Comparison of ENCODE assay signal across 22 mouse cellular contexts in the genomic region with DNA sequence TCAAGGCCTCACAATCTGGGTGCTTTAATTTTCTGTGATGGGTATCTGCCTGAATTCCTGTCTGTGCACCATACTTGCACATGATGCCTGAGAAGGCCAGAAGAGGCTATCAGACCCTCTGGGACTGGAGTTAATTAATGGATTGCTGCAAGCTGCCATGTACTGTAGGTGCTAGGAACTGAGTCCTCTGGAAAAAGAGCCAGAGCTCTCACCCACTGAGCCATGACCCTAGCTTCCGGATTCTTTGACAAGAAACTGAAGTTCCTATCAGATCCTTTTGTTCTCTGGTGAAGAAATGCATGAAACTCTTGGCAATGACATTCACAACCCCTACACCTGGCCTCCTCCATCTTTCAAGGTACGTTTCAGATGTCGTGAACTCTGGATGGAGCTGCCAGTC. TPM values are rescaled to one million over a fixed set of nuclear protein-coding genes. Genes with fewer than 3 reads are reported as not detected.
DNase-seq lines count a peak whose midpoint lies in the region; ATAC-seq and TF ChIP-seq lines count a peak whose summit lies in the region.
"Had no signal": no experiment of that assay in that cellular context is flagged by ENCODE, and none has a peak within 500 bp of the region (broad histone marks: within the 10 kb centered on the region; RNA-seq: fewer than 3 reads in every experiment).

No protein-coding gene starts in this region.

- peaks cover 52% of the 10 kb centered on the region for H3K4me1 ChIP-seq in forebrain, embryonic 10.5 days
- peaks cover 20% of the 10 kb centered on the region for H3K4me1 ChIP-seq in forebrain, embryonic 16.5 days (replicated peaks; ENCODE audit: control insufficient read depth, insufficient read depth, low read length)
- H3K4me1 ChIP-seq in kidney, embryonic 16.5 days (ENCODE audit: insufficient read depth, low read length): peaks cover 49% of the 10 kb centered on the region
- H3K4me1 ChIP-seq in G1E (ENCODE audit: insufficient read depth, low read depth, low read length): peaks cover 85% of the 10 kb centered on the region
- H3K4me1 ChIP-seq in liver, embryonic 14.5 days (replicated peaks; ENCODE audit: control insufficient read depth in 2 of 2, insufficient read depth in 2 of 2, low read length in 1 of 2): peaks cover 64 to 77% of the 10 kb centered on the region in 2 experiments

- H3K27ac ChIP-seq in forebrain, embryonic 10.5 days: peak overlapping the region; percentile 31
- H3K27ac ChIP-seq in forebrain, embryonic 16.5 days (ENCODE audit: low read length): no peak overlapping the region
- H3K27ac ChIP-seq in kidney, embryonic 16.5 days (ENCODE audit: low read length): peak overlapping the region; percentile 66
- H3K27ac ChIP-seq in liver, embryonic 14.5 days: peak overlapping the region; percentile 99
- H3K27ac ChIP-seq: embryonic facial prominence, embryonic 12.5 days; stomach, embryonic 15.5 days had no signal

- H3K4me2 ChIP-seq in forebrain, embryonic 16.5 days (ENCODE audit: low read length): no peak overlapping the region
- H3K4me2 ChIP-seq in kidney, embryonic 16.5 days (replicated peaks; ENCODE audit: low read depth, low read length): no peak overlapping the region
- H3K4me2 ChIP-seq in liver, embryonic 14.5 days (ENCODE audit: low read depth): peak overlapping the region; percentile 100
- H3K4me2 ChIP-seq: embryonic facial prominence, embryonic 12.5 days; stomach, embryonic 15.5 days had no signal

- ATAC-seq in forebrain, embryonic 16.5 days: no peak
- ATAC-seq in kidney, embryonic 16.5 days (ENCODE audit: low FRiP score, low TSS enrichment): no peak
- no peak for ATAC-seq in G1E (ENCODE audit: extremely low read depth, insufficient number of reproducible peaks, low FRiP score, poor library complexity, severe bottlenecking)
- ATAC-seq in liver, embryonic 14.5 days (ENCODE audit: insufficient read depth): no peak
- ATAC-seq: inflammation-experienced regulatory T-cells, adult 6 months; lung, postnatal 0 days had no signal

- H3K27me3 ChIP-seq in forebrain, embryonic 10.5 days (ENCODE audit: poor library complexity, severe bottlenecking): peaks cover 25% of the 10 kb centered on the region
- H3K27me3 ChIP-seq in forebrain, embryonic 16.5 days (replicated peaks; ENCODE audit: control insufficient read depth, insufficient read depth, low read length): no peaks in the 10 kb centered on the region
- no peaks in the 10 kb centered on the region for H3K27me3 ChIP-seq in kidney, embryonic 16.5 days (ENCODE audit: insufficient read depth, low read length)
- no peaks in the 10 kb centered on the region for H3K27me3 ChIP-seq in G1E (ENCODE audit: insufficient read depth, low read length)
- H3K27me3 ChIP-seq in liver, embryonic 14.5 days (ENCODE audit: control insufficient read depth, insufficient read depth, low read length): no peaks in the 10 kb centered on the region
- H3K27me3 ChIP-seq: embryonic facial prominence, embryonic 12.5 days; stomach, embryonic 15.5 days had no signal

- TF ChIP-seq EP300 in liver, embryonic 14.5 days (IDR thresholded peaks at IDR 0.05; ENCODE audit: low read depth): no peak

- no peak for TF ChIP-seq CTCF in G1E (IDR thresholded peaks at IDR 0.05; ENCODE audit: low read depth, low read length)
- no peak for TF ChIP-seq CTCF in liver, embryonic 14.5 days (IDR thresholded peaks at IDR 0.05; ENCODE audit: low read depth)

- H3K9me3 ChIP-seq in forebrain, embryonic 10.5 days: no peaks in the 10 kb centered on the region
- no peaks in the 10 kb centered on the region for H3K9me3 ChIP-seq in forebrain, embryonic 16.5 days (ENCODE audit: control insufficient read depth, low read length)
- H3K9me3 ChIP-seq in kidney, embryonic 16.5 days (ENCODE audit: low read length): no peaks in the 10 kb centered on the region
- H3K9me3 ChIP-seq in G1E (replicated peaks): no peaks in the 10 kb centered on the region
- H3K9me3 ChIP-seq in liver, embryonic 14.5 days (ENCODE audit: control insufficient read depth, low read length): no peaks in the 10 kb centered on the region
- H3K9me3 ChIP-seq: embryonic facial prominence, embryonic 12.5 days; hindbrain, embryonic 10.5 days; stomach, embryonic 15.5 days had no signal

- H3K9ac ChIP-seq in forebrain, embryonic 16.5 days (replicated peaks; ENCODE audit: low read depth, low read length): no peak overlapping the region
- no peak overlapping the region for H3K9ac ChIP-seq in kidney, embryonic 16.5 days (replicated peaks; ENCODE audit: low read length)
- H3K9ac ChIP-seq in liver, embryonic 14.5 days (replicated peaks): peak overlapping the region; percentile 96
- H3K9ac ChIP-seq: embryonic facial prominence, embryonic 12.5 days; stomach, embryonic 15.5 days had no signal

- no peak overlapping the region for H3K4me3 ChIP-seq in forebrain, embryonic 10.5 days
- no peak overlapping the region for H3K4me3 ChIP-seq in forebrain, embryonic 16.5 days (replicated peaks; ENCODE audit: low read length)
- no peak overlapping the region for H3K4me3 ChIP-seq in kidney, embryonic 16.5 days (ENCODE audit: low read length)
- peak overlapping the region; percentile 30; the same call in 1 of the 2 replicates for H3K4me3 ChIP-seq in G1E (ENCODE audit: low read depth, low read length)
- peak overlapping the region; percentile 30 to 35; a peak in 2 of 4 replicates for H3K4me3 ChIP-seq in liver, embryonic 14.5 days (ENCODE audit: insufficient read depth in 1 of 2, low read depth in 2 of 2, low read length in 2 of 2)
- H3K4me3 ChIP-seq: embryonic facial prominence, embryonic 12.5 days; hindbrain, embryonic 10.5 days; stomach, embryonic 15.5 days had no signal

- DNase-seq in forebrain, embryonic 10.5 days (ENCODE audit: extremely low spot score, low spot score): no peak
- DNase-seq in kidney, adult 18-20 months: no peak
- no peak for DNase-seq in G1E (ENCODE audit: low spot score)
- no peak for DNase-seq in liver, embryonic 14.5 days (ENCODE audit: low read depth in 3 of 3, low spot score in 3 of 3)
- DNase-seq in thymus, adult 18-20 months: no peak
- DNase-seq in cerebellum, adult 8-10 months: no peak
- DNase-seq: adrenal gland, postnatal 14 days; cerebellum, adult 9-10 months; gastrocnemius, postnatal 25 days; kidney, postnatal 10 days; layer of hippocampus, adult 9-11 months; right cerebral cortex, postnatal 14 days; thymus, postnatal 14 days had no signal

- no peaks in the 10 kb centered on the region for H3K36me3 ChIP-seq in forebrain, embryonic 10.5 days (replicated peaks)
- no peaks in the 10 kb centered on the region for H3K36me3 ChIP-seq in forebrain, embryonic 16.5 days (ENCODE audit: control insufficient read depth, insufficient read depth)
- no peaks in the 10 kb centered on the region for H3K36me3 ChIP-seq in kidney, embryonic 16.5 days (ENCODE audit: insufficient read depth, low read length)
- H3K36me3 ChIP-seq in G1E (replicated peaks): peaks cover 69% of the 10 kb centered on the region
- H3K36me3 ChIP-seq in liver, embryonic 14.5 days (replicated peaks; ENCODE audit: control insufficient read depth, insufficient read depth, low read depth): 0 out of 2 replicates have a peak, but pooled peaks cover 4% of the 10 kb centered on the region
- H3K36me3 ChIP-seq: embryonic facial prominence, embryonic 12.5 days; hindbrain, embryonic 10.5 days; stomach, embryonic 15.5 days had no signal

- WGBS in forebrain, embryonic 10.5 days: 66% methylated on average over 3 of the region's 3 CpGs
- 54% methylated on average over 3 of the region's 3 CpGs for WGBS in forebrain, embryonic 16.5 days
- 62% methylated on average over 3 of the region's 3 CpGs for WGBS in kidney, embryonic 16.5 days
- 30% methylated on average over 3 of the region's 3 CpGs for WGBS in liver, embryonic 14.5 days (ENCODE audit: insufficient replicate concordance)

RNA-seq across cellular contexts. Expression of gene Rffl, which starts 24.1 kb away (rescaled TPM):
- 8.8 and 9.5 TPM in 2 replicates for polyA plus RNA-seq in forebrain, embryonic 10.5 days (2016; fragmentation: Nextera tagmentation; extraction: Ambion mirVana)
- 8.8 and 9.3 TPM in 2 replicates for polyA plus RNA-seq in forebrain, embryonic 16.5 days (2015; fragmentation: Nextera tagmentation; extraction: Ambion mirVana)
- polyA plus RNA-seq in kidney, embryonic 16.5 days (2015; fragmentation: Nextera tagmentation; extraction: Ambion mirVana): 23.7 and 25.0 TPM in 2 replicates
- total RNA-seq in G1E (2014; fragmentation: Nextera tagmentation): 54.7 and 71.1 TPM in 2 replicates
- total RNA-seq in G1E (2017): 25.6 and 27.9 TPM in 2 replicates
- 29.1 and 46.6 TPM in 2 replicates for polyA plus RNA-seq in G1E (2012)
- polyA plus RNA-seq in liver, embryonic 14.5 days (2012; rRNA removed): 12.6 and 12.9 TPM in 2 replicates
- polyA plus RNA-seq in liver, embryonic 14.5 days (2014; fragmentation: Nextera tagmentation; extraction: Ambion mirVana): 19.0 and 20.6 TPM in 2 replicates

RNA-seq across cellular contexts. Expression of gene Rad51d, which starts 43.5 kb away (rescaled TPM):
- 15.3 and 18.0 TPM in 2 replicates for polyA plus RNA-seq in forebrain, embryonic 10.5 days (2016; fragmentation: Nextera tagmentation; extraction: Ambion mirVana)
- 13.5 and 15.2 TPM in 2 replicates for polyA plus RNA-seq in forebrain, embryonic 16.5 days (2015; fragmentation: Nextera tagmentation; extraction: Ambion mirVana)
- polyA plus RNA-seq in kidney, embryonic 16.5 days (2015; fragmentation: Nextera tagmentation; extraction: Ambion mirVana): 13.8 and 15.1 TPM in 2 replicates
- total RNA-seq in G1E (2014; fragmentation: Nextera tagmentation): 21.3 and 24.6 TPM in 2 replicates
- total RNA-seq in G1E (2017): 13.4 and 16.0 TPM in 2 replicates
- 10.3 and 13.6 TPM in 2 replicates for polyA plus RNA-seq in G1E (2012)
- 2.8 and 3.5 TPM in 2 replicates for polyA plus RNA-seq in liver, embryonic 14.5 days (2012; rRNA removed)
- polyA plus RNA-seq in liver, embryonic 14.5 days (2014; fragmentation: Nextera tagmentation; extraction: Ambion mirVana): 5.8 and 6.8 TPM in 2 replicates

RNA-seq across cellular contexts. Expression of gene Fndc8, which starts 45.0 kb away (rescaled TPM):
- 0.18 and 0.22 TPM in 2 replicates for polyA plus RNA-seq in forebrain, embryonic 10.5 days (2016; fragmentation: Nextera tagmentation; extraction: Ambion mirVana)
- 0.43 and 1.1 TPM in 2 replicates for polyA plus RNA-seq in forebrain, embryonic 16.5 days (2015; fragmentation: Nextera tagmentation; extraction: Ambion mirVana)
- polyA plus RNA-seq in kidney, embryonic 16.5 days (2015; fragmentation: Nextera tagmentation; extraction: Ambion mirVana): 0.26 and 0.51 TPM in 2 replicates
- total RNA-seq in G1E (2014; fragmentation: Nextera tagmentation) (not detected in 2 replicates), G1E (2017) (0.05 TPM in 1 of 2 replicates, not detected in the other)
- not detected in 2 replicates for polyA plus RNA-seq in G1E (2012)
- polyA plus RNA-seq in liver, embryonic 14.5 days (2012; rRNA removed): 0.07 and 0.09 TPM in 2 replicates
- polyA plus RNA-seq in liver, embryonic 14.5 days (2014; fragmentation: Nextera tagmentation; extraction: Ambion mirVana): 0.04 and 0.18 TPM in 2 replicates
- total RNA-seq: gastrocnemius, postnatal 25 days; monocyte, adult 5-6 weeks had no signal
- polyA plus RNA-seq: cortical plate, adult 2 months; inflammation-experienced regulatory T-cells, adult 6 months had no signal

Comparison
In these comparisons a context has a peak if more than half of its experiments do, and no peak if none do; other contexts are left out.
1. H3K4me3 ChIP-seq: peak in G1E (single experiment) and liver, embryonic 14.5 days (2 of 2); none in forebrain, embryonic 10.5 days (single experiment), forebrain, embryonic 16.5 days (single experiment) and kidney, embryonic 16.5 days (single experiment).